In genomic region chr9:108094184-108094941, GRCm38 (mm10) we compare ENCODE assay signal across 1 mouse cellular context.
A peak's percentile ranks its signal among the peaks of the same experiment; 100 is the strongest.
TF ChIP-seq lines count a peak whose summit lies in the region.

Apeh (minus strand) TSS chr9:108094606.

TF ChIP-seq in CH12.LX, 34 proteins besides CTCF, POLR2A, EP300 and RAD21 (continued from another document):
- TF ChIP-seq MEF2A (IDR thresholded peaks at IDR 0.05; ENCODE audit: borderline replicate concordance, low read depth, low read length) (0 out of 2 replicates have a peak, but pooled peaks have one; percentile 25), ZMIZ1 (IDR thresholded peaks at IDR 0.05; ENCODE audit: low read depth, low read length) (peak; percentile 83), RCOR1 (conservative IDR thresholded peaks at IDR 0.05; ENCODE audit: low read depth, low read length) (0 out of 2 replicates have a peak, but pooled peaks have one; percentile 30), MYC (IDR thresholded peaks at IDR 0.05; ENCODE audit: low read depth, low read length) (no peak), ETS1 (conservative IDR thresholded peaks at IDR 0.05; ENCODE audit: low read depth, low read length) (no peak), GABPA (IDR thresholded peaks at IDR 0.05; ENCODE audit: insufficient replicate concordance, low read depth, low read length) (no peak), POLR2AphosphoS2 (IDR thresholded peaks at IDR 0.05; ENCODE audit: low read depth, low read length) (0 out of 2 replicates have a peak, but pooled peaks have one; percentile 63), USF1 (IDR thresholded peaks at IDR 0.05; ENCODE audit: low read depth, low read length) (no peak), TCF12 (IDR thresholded peaks at IDR 0.05; ENCODE audit: low read depth, low read length) (peak; percentile 81), JUN (IDR thresholded peaks at IDR 0.05; ENCODE audit: insufficient read depth, low read depth, low read length) (no peak), ZC3H11A (IDR thresholded peaks at IDR 0.05; ENCODE audit: low read depth, low read length) (no peak)
